In genomic region chr16:56503941-56504340, GRCm38 (mm10) we compare ENCODE assay signal across 23 mouse cellular contexts. TPM values are rescaled to one million over a fixed set of nuclear protein-coding genes. Genes with fewer than 3 reads are reported as not detected.
A peak's percentile ranks its signal among the peaks of the same experiment; 100 is the strongest.
DNase-seq lines count a peak whose midpoint lies in the region; ATAC-seq and TF ChIP-seq lines count a peak whose summit lies in the region.
"Had no signal": no experiment of that assay in that cellular context is flagged by ENCODE, and none has a peak within 500 bp of the region (broad histone marks: within the 10 kb centered on the region; RNA-seq: fewer than 3 reads in every experiment).

No protein-coding gene starts in this region.

- TF ChIP-seq POLR2A in kidney, adult 2 months (IDR thresholded peaks at IDR 0.05; ENCODE audit: low read depth, low read length), result no peak

- H3K27me3 ChIP-seq in forebrain, embryonic 13.5 days, result no peaks in the 10 kb centered on the region
- H3K27me3 ChIP-seq in forebrain, embryonic 11.5 days (ENCODE audit: control insufficient read depth, insufficient read depth, low read length), result no peaks in the 10 kb centered on the region
- no peaks in the 10 kb centered on the region for H3K27me3 ChIP-seq in kidney, adult 2 months (replicated peaks; ENCODE audit: control insufficient read depth, insufficient read depth, low read length)
- H3K27me3 ChIP-seq: heart, embryonic 15.5 days had no signal

- H3K9ac ChIP-seq in forebrain, embryonic 13.5 days, result no peak overlapping the region
- no peak overlapping the region for H3K9ac ChIP-seq in forebrain, embryonic 11.5 days (ENCODE audit: low read length)
- H3K9ac ChIP-seq: embryonic facial prominence, embryonic 13.5 days; heart, embryonic 15.5 days; hindbrain, embryonic 14.5 days had no signal

- intact Hi-C loops in heart, postnatal 14 days (cut with DNase I), result loop anchor here (10.0 kb wide), 1 partner anchor 119 kb away; no protein-coding TSS in a partner anchor

- no peak for DNase-seq in forebrain, embryonic 11.5 days (ENCODE audit: low spot score)
- DNase-seq in layer of hippocampus, postnatal 14 days (ENCODE audit: low spot score in 2 of 2), result peak; percentile 7 to 26
- DNase-seq in layer of hippocampus, postnatal 25 days (ENCODE audit: extremely low spot score in 1 of 2, low spot score in 1 of 2), result no peak
- peak; percentile 44 for DNase-seq in lung, postnatal 10 days
- no peak for DNase-seq in lung, adult 18-20 months
- DNase-seq in kidney, adult 2 months, result no peak
- DNase-seq in heart, postnatal 14 days, result no peak
- DNase-seq: adrenal gland, adult 8-10 months; adrenal gland, postnatal 36 days; B cell, adult 2 months; cerebellum, adult 18-20 months; cerebellum, adult 9-11 months; cerebellum, postnatal 36 days; gastrocnemius, postnatal 14 days; heart, adult 2 months had no signal

- no peak overlapping the region for H3K4me2 ChIP-seq in forebrain, embryonic 13.5 days
- no peak overlapping the region for H3K4me2 ChIP-seq in forebrain, embryonic 11.5 days (ENCODE audit: low read depth, low read length, severe bottlenecking)
- H3K4me2 ChIP-seq: embryonic facial prominence, embryonic 13.5 days; heart, embryonic 11.5 days; heart, embryonic 15.5 days; hindbrain, embryonic 14.5 days had no signal

- H3K36me3 ChIP-seq in forebrain, embryonic 13.5 days (ENCODE audit: poor library complexity, severe bottlenecking), result no peaks in the 10 kb centered on the region
- H3K36me3 ChIP-seq in forebrain, embryonic 11.5 days (ENCODE audit: control insufficient read depth, insufficient read depth, low read length), result no peaks in the 10 kb centered on the region
- H3K36me3 ChIP-seq in kidney, adult 2 months (ENCODE audit: control insufficient read depth, insufficient read depth, low read length), result no peaks in the 10 kb centered on the region
- H3K36me3 ChIP-seq: embryonic facial prominence, embryonic 13.5 days; G1E; heart, embryonic 15.5 days; hindbrain, embryonic 10.5 days had no signal

- no peaks in the 10 kb centered on the region for H3K9me3 ChIP-seq in forebrain, embryonic 13.5 days (replicated peaks)
- H3K9me3 ChIP-seq in forebrain, embryonic 11.5 days (ENCODE audit: control insufficient read depth, low read length), result no peaks in the 10 kb centered on the region
- H3K9me3 ChIP-seq: embryonic facial prominence, embryonic 13.5 days; G1E; heart, embryonic 15.5 days; hindbrain, embryonic 10.5 days had no signal

- H3K4me1 ChIP-seq in forebrain, embryonic 13.5 days, result no peaks in the 10 kb centered on the region
- no peaks in the 10 kb centered on the region for H3K4me1 ChIP-seq in forebrain, embryonic 11.5 days (replicated peaks; ENCODE audit: control insufficient read depth, insufficient read depth, low read length)
- H3K4me1 ChIP-seq in kidney, adult 2 months (ENCODE audit: control insufficient read depth, insufficient read depth, low read length), result no peaks in the 10 kb centered on the region; the same call in 1 of the 2 replicates
- H3K4me1 ChIP-seq: hindbrain, embryonic 10.5 days had no signal

- ATAC-seq in forebrain, embryonic 13.5 days, result peak; percentile 24; the same call in 1 of the 2 replicates
- ATAC-seq in forebrain, embryonic 11.5 days (replicated peaks; ENCODE audit: low FRiP score), result no peak
- ATAC-seq: CD4-positive, CD25-positive, alpha-beta regulatory T cell, adult 4 months had no signal

- no peak overlapping the region for H3K27ac ChIP-seq in forebrain, embryonic 13.5 days
- no peak overlapping the region for H3K27ac ChIP-seq in forebrain, embryonic 11.5 days (ENCODE audit: low read depth, low read length)
- no peak overlapping the region for H3K27ac ChIP-seq in kidney, adult 2 months (ENCODE audit: insufficient read depth, low read depth, low read length)
- H3K27ac ChIP-seq: embryonic facial prominence, embryonic 13.5 days; heart, adult 2 months; heart, embryonic 15.5 days; hindbrain, embryonic 10.5 days; hindbrain, embryonic 14.5 days had no signal

- no peak overlapping the region for H3K4me3 ChIP-seq in forebrain, embryonic 13.5 days
- H3K4me3 ChIP-seq in forebrain, embryonic 11.5 days (ENCODE audit: low read depth, low read length), result no peak overlapping the region
- no peak overlapping the region for H3K4me3 ChIP-seq in kidney, adult 2 months (ENCODE audit: insufficient read depth, low read depth, low read length)
- H3K4me3 ChIP-seq: embryonic facial prominence, embryonic 13.5 days; heart, adult 2 months; heart, embryonic 15.5 days; hindbrain, embryonic 10.5 days had no signal

- TF ChIP-seq CTCF in kidney, adult 2 months (conservative IDR thresholded peaks at IDR 0.05; ENCODE audit: insufficient read depth, insufficient read length, low read depth, low read length), result no peak

- WGBS in forebrain, embryonic 13.5 days, result 80% methylated on average over 2 of the region's 2 CpGs
- 89% methylated on average over 2 of the region's 2 CpGs for WGBS in forebrain, embryonic 11.5 days
- 92% methylated on average over 2 of the region's 2 CpGs for whole genome bisulfite sequencing in kidney, adult 2 months

RNA-seq across cellular contexts. Expression of gene Abi3bp, which starts 26.3 kb away (rescaled TPM):
- 0.21 and 0.22 TPM in 2 replicates for polyA plus RNA-seq in forebrain, embryonic 13.5 days (2015; fragmentation: Nextera tagmentation; extraction: Ambion mirVana)
- 0.55 and 0.75 TPM in 2 replicates for polyA plus RNA-seq in forebrain, embryonic 11.5 days (2014; fragmentation: Nextera tagmentation; extraction: Ambion mirVana)
- 1 to 10 TPM; 1.3 to 1.7 TPM for total RNA-seq in layer of hippocampus, postnatal 14 days (2021)
- 1 to 10 TPM; 1.1 TPM for total RNA-seq in layer of hippocampus, postnatal 25 days (2021)
- 4.5 and 5.2 TPM in 2 replicates for polyA plus RNA-seq in kidney, adult 2 months (2012; rRNA removed)
- 1 to 10 TPM; 6.6 to 9.0 TPM for total RNA-seq in heart, postnatal 14 days (2021)
- polyA plus RNA-seq: G1E had no signal

Comparison
In these comparisons a context has a peak if more than half of its experiments do, and no peak if none do; other contexts are left out.
1. DNase-seq: peak in layer of hippocampus, postnatal 14 days (2 of 2) and lung, postnatal 10 days (single experiment); none in forebrain, embryonic 11.5 days (single experiment), layer of hippocampus, postnatal 25 days (0 of 2), lung, adult 18-20 months (0 of 2), kidney, adult 2 months (single experiment) and heart, postnatal 14 days (0 of 2).